Mouse (Mus musculus): ENCODE results near the gene Wdhd1. TPM values are rescaled to one million over a fixed set of nuclear protein-coding genes. Genes with fewer than 3 reads are reported as not detected.
"Not testable (repeated sequence)": the region's sequence is repeated elsewhere in the genome, so short reads cannot be mapped to it uniquely, and the experiment has no call there.

The Wdhd1 gene
- 10 to 100 TPM in 1 of 2 experiments, 1 to 10 TPM in 1; 6.9 to 10.0 TPM for total RNA-seq (2021)
- long read RNA-seq, experiment 1, full-length matches to known transcripts: 2 of 4 reads
- long read RNA-seq, experiment 1, partial matches to known transcripts: 2 of 4 reads
- long read RNA-seq, experiment 1, other reads (novel, unspliced or antisense): 0 of 4 reads
- long read RNA-seq, experiment 2, full-length matches to known transcripts: 3 of 4 reads
- long read RNA-seq, experiment 2, partial matches to known transcripts: 1 of 4 reads
- long read RNA-seq, experiment 2, other reads (novel, unspliced or antisense): 0 of 4 reads

DNA sequence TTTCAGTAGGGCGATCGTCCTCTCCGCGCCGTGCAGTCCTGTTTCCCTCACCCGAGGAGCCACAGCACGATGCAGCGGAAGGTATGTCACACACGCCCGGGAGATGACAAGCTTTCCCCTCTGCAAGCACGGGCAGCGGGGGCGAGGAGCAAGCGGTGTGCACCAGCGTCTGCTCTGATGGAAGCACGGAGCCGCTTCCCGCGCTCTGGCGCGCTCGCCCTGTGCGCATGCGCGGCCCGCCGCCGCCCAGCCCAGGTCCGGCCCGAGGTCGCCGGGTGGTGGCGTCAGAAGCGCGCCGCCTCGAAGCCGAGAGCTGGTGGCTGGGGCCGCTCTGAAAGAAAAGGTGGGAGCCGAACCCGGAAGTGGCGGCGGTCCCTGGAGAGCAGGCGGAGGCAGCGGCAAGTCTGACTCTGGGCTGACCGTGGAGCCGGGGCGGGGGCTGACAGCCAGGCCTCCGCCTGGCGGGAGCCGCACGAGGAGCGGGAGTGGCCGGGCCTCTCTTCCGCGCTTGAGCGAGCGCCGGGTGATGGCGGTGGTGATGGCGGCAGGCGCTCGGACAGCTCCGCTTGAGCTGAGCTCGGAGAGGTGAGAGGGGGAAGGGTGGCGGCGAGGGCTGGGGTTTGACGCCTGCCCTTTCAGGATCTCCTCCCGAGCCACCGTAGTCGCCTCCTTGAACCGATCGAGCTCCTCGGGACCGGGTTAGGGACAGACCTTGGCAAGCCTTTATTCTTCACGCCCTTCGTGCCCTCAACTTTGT, at the start of gene Wdhd1, which contains the start of gene Socs4:
Wdhd1 (minus strand) TSS at position 221 of the 757 bp plus-strand sequence.
Socs4 (plus strand) TSS at position 295 of the 757 bp plus-strand sequence.
- peak; percentile 98 for DNase-seq

DNA sequence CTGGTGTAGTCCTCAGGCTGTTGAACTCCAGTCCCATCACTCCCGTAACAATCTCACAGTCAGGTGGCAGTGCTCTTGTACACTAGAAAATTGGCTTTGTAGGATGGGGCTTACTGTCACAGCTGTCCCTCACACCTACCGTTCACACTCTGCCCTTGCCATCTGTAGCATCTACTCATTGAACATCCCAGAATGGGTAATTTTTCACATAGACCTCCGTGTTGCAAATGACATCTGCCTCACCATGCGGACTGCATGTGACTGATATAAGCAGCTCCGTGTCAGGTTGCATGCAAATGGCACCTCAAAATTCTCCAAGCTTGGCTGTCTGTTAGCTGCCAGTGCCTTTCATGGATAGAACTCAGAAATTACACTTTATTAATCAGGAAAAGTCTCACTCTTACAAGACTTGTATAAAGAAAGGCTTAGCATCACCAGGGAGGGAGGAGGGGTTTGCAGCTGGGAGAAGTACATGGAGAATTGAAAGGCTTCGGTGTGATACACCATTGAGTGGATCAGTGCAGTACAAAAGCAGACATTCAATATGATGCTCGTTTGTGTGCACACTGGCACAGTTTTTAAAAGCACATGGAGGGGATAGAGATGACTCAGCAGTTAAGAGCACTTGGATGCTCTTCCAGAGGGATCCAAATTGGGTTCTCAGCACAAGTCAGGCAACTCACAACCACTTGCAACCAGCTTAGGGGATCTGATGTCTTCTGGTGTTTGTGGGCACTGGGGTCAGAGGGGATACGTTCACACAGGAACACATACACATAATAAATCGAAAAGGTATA, 49.5 kb upstream of the Wdhd1 start:
- DNase-seq: no peak

DNA sequence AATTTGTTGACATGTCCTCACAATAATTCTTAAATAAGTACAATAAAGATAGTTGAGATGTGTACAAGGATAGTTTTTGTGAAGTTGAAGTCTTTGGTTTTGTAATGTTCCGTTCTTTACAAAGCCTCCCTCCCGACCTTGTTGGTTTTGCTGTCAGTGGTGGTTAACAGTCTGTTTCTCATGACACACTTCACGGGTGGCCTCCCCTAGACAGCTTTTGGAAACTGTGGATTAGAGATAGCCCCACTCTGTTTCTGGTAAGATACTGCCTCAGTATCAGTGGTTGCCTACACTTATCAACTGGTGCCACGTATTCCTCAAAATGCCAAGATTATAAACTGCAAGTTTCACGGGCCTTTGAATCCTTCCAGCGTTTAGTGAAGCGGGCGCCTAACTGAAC, 44.9 kb upstream of the Wdhd1 start:
- not testable (repeated sequence) for DNase-seq

DNA sequence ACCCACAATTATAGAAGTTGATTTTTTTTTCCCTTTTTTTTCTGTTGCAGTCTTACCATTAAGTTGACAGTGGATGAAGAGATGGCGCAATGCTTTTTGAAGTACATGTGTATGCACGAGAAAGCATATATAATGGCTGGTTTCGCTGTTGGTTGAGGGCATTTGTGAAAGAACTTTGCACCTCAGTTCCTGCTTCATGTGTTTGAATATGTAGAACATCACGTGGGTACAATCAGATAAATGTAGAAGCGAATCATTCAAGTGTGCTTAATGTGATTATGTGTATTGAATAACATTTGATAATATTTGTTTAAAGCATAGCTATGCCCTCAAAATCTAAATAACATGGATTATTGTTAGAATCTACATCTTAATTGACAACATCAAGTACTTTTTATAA, 42.7 kb upstream of the Wdhd1 start:
- DNase-seq: no peak

DNA sequence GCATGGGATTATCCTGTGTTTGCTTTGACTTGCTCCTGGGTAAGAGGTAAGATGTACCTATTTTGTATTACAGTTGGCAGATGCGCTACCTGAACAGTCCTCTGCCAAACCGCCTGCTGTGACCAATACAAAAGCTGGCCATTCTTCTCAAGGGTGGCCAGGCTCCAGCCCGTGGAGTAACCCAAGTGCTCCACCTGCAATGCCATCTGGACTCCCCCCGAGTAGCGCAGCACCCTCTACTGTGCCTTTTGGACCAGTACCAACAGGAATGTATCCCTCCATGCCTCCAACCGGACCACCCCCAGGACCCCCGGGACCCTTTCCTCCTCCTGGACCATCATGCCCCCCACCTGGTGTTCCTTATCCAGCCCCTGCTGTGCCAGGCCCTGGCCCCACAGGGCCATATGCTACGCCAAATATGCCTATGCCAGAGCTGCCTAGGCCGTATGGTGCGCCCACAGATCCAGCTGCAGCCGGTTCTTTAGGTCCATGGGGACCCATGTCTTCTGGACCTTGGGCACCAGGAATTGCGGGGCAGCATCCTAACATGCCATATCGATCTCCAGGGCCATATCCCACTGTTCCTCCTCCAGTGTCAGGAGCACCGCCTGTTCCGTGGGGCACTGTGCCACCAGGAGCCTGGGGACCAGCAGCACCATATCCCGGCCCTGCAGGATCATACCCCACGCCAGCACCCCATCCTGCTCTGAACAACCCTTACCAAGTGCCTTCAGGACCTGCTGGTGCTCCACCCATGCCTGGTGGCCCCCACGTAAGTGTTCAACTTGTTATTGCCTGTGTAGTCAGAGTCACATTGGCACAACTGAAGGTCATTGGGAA, 33.9 kb upstream of the Wdhd1 start:
- no peak for DNase-seq

DNA sequence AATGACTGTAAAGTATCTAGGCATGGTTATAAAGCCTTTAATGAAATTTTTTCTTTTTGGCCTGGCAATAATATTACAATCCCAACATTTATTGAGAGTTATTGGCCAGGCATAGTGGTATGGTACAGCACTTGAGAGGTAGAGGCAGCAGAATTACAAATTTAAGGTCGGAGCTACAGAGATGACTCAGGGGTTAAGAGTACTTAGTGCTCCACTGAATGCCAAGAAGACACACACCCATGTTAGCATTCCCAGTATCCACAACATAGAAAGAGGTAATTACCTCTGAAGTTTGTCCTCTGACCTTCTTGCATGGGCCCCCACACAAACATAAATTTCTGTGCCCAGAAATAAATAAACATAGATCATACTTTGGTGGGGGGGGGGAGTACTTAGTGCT, 32.4 kb upstream of the Wdhd1 start:
- DNase-seq: no peak

DNA sequence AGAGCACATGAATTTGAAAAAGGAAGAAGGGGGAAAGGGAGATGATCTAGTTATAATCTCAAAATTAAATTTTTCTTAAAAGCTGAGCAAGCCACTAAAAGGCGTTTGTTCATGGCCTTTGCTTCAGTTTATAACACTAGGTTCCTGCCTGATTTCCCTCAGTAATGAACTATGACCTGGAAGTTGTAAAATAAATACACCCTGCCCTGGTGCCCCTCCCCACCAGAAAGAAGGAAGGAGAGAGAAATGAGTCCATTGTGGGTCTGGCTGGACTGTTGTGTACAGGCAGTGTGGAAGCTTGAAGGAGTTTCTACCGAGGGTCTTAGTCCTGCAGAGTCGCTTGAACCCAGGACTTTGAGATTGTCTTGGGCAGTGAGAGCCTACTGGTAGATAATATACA, 31.0 kb upstream of the Wdhd1 start:
- no peak for DNase-seq

DNA sequence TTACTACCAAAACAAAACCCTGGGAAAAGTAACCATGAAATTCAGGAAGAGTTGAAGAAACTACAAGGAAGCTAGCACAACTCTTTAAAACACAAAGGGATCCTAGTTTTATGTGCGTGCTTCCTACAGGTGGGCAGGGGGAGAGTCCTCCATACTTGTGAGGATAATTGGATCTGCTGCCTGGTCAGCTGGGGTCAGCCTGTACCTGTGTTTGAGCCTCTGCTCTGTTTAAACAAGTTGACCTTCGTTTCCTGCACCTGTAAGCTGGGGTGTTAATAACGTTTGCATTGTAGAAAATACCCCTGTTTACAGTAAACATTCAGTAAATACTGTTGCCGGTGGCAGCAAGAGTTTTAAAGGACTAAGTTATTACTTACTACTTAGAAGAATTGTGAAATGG, 29.3 kb upstream of the Wdhd1 start:
- DNase-seq: no peak

DNA sequence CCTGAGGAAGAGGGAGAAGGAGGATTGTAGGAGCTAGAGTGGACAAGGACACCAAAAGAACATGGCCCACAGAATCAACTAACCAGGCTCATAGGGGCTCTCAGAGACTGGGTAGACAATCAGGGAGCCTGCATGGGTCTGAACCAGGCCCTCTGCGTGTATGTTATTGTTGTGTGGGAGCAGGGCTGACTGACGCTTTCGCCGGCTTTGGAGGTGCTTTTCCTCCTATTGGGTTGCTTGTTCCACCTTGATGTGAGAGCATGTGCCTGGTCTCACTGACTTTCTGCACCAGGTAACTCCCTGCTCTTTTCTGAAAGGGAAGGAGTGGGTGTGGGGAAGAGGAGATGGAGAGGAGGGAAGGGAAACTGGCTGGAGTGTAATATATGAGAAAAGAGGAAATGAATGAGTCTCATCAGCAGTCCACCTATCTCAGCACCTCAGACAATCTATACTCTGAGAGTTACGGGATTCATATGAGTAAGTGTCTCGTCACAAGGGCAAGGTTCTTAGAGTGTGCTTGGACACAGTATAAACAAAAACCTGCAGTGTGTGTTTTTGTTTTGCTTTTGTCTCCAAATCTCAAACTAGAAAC, 28.3 kb upstream of the Wdhd1 start:
- DNase-seq: no peak

DNA sequence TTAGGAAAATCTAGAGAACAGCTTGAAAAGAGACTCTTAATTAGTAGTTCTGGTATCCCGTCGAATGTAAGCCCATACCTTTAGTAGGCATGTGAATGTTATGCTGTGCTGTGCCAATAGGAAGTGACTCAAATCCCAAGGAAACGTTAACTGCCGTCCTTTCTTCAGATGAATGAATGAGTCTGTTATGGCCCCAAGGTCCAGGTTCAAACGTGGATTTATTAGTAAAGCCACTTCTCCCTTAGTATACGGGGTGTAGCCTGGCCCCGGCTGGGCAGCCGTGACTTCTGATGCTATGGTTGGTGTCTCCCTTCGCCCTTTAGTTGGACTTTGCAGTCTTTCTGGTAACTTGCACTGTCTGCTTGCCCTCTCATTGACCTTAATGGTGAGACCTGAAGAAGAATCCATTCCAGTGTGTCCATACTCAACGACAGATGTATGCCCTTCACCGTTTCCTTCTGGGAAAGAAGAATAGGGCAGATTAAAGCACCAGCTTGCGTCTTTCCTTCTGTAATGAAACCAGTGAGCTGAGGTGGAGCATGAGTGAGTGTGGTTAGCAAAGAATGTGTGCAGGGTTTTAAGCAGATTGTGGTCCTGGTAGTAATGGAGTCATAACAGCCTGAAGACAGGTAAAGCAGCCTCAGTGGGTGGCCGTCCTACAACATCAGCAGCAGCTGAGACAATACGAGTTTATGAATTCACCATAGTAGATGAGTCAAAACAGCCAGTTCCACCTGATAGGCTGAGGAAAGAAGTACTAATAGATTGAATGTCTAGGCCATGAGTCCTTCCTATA, 26.4 kb upstream of the Wdhd1 start:
- DNase-seq: no peak

DNA sequence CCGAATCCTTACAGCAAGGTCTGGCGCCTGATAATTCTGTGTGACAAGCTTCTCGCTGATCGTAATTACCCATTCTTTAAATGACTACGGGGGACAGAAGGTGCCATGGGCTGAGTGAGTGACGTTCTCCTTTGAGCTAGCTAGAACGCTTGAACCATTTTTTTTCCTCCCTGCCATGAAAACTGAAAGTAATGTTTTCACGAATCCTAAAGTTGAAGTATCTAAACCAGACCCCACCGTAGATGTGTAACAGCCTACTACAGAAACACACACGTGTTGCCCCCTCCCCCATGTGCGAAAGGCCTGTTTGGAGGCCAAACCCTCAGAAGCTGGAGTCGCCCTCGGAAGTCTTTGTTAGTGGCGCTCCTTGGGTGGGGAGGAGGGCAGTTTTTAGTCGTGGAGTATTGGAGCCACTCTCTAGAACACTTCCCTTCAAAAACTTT, 22.2 kb upstream of the Wdhd1 start:
- peak; percentile 60 for DNase-seq

DNA sequence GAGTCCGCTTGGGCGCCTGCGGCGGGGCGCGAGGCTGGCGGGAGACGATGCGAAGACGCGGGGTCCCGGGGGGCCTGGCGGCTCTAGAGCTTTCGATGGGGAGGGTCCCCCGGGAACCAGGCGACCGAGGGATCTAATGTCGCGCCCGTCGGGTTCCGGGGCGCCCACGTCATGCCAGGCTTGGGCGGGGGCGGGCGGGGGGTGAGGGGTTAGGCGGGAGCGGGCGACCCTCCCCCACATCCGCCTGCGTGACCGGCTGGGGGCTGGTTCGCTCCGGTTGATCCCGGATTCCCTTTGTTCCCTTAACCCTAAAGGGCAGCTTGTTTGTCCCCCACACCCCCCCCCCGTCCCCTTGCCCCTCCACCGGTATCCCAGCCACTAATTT, 21.7 kb upstream of the Wdhd1 start:
- no peak for DNase-seq

DNA sequence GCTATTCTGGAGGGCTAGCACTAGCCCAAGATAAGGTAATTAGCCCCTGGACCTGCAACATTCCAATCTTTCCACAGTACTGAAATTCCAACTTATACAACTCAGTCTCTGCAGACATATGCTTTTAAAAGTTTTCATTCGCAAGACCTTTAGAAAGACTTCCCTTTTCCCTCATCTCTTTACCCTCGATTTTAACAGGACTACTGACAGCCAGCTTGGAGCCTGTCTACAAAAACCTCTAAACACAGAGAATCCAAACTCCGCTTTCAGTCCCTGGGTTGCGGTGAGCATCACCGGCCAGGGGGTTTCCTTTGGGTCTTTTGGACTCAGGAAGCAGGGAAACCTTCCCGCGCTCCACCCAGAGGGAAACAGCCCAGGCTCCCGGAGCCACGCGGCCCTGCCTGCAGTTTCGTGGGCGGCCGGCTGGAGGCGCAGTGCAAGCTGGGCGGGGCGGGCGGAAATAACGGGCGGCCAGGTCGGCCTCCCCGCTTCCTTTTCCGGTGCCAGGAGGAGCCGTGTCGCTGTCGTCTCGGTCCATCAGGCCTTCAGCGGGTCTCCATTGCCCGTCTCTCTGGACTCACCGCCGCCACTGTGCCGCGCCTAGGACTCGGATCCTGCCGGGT, 21.2 kb upstream of the Wdhd1 start, which contains the start of gene Mapk1ip1l:
Mapk1ip1l (plus strand) TSS at position 482 of the 623 bp plus-strand sequence.
- peak; percentile 97 for DNase-seq

DNA sequence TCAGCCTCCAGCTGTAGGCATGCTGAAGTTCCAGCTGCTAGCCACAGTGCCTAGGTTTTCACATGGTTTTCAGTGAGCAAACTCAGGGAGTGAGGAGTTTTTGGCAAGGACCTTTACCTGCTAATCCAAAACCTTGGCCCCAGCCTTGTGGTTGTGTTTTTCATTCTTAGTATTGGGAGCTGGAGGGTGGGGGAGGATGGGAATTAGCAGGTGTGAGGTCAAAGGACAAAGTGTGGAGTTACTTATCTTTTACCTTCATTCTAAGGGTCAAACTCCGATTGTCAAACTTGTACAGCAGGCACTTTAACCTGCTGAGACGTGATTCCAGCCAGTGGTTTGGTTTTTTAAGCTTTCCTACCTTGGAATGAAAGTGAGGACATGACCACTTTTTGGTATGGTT, 19.6 kb upstream of the Wdhd1 start:
- DNase-seq: no peak

DNA sequence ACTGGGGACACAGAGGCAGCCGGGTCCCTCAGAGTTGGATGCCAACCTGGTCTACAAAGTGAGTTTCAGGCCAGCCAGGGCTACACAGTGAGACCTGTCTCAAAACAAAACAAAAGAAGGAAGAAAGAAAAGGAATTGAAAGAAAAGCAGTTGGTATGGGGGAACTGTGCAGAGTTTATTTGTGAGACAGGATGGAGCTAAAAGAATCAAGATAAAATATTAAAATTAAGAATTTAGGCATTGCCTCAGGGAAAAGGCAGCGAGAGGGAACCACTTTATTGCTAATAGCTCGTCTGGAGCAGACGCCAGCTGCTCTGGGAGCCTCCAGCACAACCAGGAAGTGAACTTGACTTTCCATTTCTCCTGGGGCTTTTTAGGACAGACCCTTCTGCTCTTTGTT, 17.5 kb upstream of the Wdhd1 start:
- no peak for DNase-seq

DNA sequence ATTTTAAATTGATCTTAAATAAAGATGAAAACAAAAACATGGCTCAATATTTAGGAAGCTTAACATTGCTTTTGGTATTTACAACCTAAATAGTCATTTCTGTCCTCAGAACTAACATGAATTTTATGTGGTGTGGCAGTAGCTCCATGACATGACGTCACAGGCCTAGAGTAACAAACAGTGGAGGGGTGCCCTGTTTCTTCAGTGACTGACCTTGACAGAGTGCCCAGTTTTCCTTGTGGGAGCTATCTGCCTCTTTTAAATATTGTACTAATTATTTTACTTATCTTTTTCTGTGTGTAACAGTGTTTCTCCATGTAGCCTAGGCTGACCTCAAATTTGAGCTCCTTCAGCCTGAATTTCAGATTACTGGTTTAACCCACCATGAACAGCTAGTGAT, 15.1 kb upstream of the Wdhd1 start:
- peak; percentile 54 for DNase-seq

DNA sequence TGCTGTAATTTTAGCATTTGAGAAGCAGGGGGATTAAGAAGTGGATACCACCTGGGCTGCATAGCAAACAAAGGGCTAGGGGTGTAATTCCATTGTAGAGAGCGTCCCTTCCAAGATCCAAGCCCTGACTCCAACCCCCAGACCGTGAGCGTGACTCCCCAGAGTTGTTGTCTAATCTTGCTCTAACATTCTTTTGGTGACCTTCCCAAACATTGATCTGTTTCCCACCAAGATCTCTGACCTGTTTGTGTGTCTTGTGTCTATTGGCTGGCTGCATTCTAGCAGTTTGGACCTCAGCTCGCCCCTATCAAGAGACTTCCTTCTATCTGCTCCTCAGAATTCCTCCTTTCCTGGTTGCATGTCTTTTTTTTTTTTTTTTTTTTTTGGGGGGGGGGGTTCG, 10.4 kb upstream of the Wdhd1 start:
- no peak for DNase-seq

DNA sequence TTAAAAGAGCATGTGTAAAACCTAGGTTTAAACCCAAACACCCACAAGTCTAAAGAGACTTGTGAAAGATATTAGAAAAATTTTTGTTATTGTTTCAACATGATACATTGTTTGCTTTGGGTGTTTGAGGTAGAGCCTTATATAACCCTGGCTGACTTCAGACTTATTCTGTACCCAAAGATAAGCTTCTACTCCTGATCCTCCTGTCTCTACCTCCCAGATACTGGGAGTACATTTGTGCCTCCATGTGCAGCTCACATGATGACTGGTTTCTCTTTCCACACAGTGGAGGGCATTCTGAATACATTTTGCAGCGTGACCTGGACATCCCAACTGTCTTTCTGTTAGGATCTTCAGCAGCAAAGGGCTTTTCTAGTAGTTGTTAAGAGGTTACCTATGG, 9.6 kb upstream of the Wdhd1 start:
- DNase-seq: no peak

DNA sequence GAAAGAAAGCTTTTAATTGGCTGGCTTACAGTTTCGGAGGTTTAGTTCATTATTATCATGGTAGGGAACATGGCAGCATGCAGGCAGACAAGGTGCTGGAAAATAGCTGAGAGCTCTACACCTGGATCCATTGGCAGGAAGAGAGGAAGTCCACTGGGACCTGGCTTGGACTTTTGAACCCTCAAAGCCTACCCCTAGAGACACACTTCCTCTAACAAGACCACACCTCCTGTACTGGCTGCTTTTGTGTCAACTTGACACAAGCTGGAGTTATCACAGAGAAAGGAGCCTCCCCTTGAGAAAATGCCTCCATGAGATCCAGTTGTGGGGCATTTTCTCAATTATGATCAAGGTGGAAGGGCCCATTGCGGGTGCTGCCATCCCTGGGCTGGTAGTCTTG, 8.6 kb upstream of the Wdhd1 start:
- DNase-seq: no peak

DNA sequence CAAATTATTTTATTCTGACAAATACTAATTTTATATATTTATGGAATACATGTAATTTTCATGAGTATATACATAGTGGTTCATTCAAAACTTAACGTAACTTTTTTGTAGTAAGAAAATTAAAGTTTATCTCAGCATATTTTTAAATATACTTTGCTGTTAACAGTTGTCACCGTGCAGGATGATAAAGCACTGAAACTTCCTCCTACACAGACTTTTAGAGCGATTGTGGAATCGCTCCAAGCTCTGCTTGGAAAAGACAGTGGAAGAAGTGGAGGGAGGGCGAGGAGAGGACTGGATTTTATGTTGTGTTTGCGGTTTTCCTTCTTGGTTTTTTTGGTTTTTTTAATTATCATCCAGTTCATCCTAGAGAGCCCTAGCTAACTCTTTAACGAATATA, 6.9 kb upstream of the Wdhd1 start:
- no peak for DNase-seq
